Mouse (Mus musculus) G1E (cell line): ENCODE measurements around the gene Scd1.

Source experiments
- CTCF ChIP-seq: IDR thresholded peaks from 2 replicates; pipeline ENCODE4 v1.5.1; 2012; ENCODE audit warnings: low read depth, low read length, inconsistent platforms, mixed read lengths
- GATA1 ChIP-seq: IDR thresholded peaks from 2 replicates; pipeline ENCODE4 v1.6.1; 2012; ENCODE audit warnings: borderline replicate concordance, low read length, inconsistent platforms, mixed read lengths
- POLR2AphosphoS5 ChIP-seq: IDR thresholded peaks from 2 replicates; pipeline ENCODE4 v1.6.1; 2012; ENCODE audit warnings: low read depth, low read length, inconsistent platforms; ENCODE audit not compliant: insufficient replicate concordance

GRCm38 (mm10) chr19:44422051-44422631 is 14.5 kb upstream of the Scd1 start:
- TF ChIP-seq GATA1 (no peak), POLR2AphosphoS5 (no peak), CTCF (no peak)
